Comparison of ENCODE assay signal across 19 mouse cellular contexts in the genomic region with DNA sequence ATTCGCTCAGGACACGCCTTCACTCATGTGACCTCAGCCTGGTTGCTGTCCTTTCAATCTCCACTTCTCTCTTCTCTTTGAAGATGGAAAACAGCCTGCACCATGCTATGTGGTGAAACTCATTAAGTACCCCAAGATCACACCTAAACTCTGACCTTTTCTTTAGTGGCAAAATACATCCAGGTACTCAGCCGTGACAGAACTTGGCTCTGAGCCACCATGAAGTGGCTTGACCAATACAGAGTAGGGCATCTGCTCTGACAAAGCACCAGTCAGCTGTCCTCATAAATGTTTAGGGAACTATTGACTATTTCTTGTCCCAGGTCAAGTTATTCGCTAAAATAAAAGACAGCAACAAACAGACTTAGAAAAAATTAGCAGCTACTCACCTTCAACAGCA.
DNase-seq lines count a peak whose midpoint lies in the region; ATAC-seq and TF ChIP-seq lines count a peak whose summit lies in the region.
"Had no signal": no experiment of that assay in that cellular context is flagged by ENCODE, and none has a peak within 500 bp of the region (broad histone marks: within the 10 kb centered on the region; RNA-seq: fewer than 3 reads in every experiment).

No protein-coding gene starts in this region.

- no peaks in the 10 kb centered on the region for H3K27me3 ChIP-seq in heart, embryonic 15.5 days
- no peaks in the 10 kb centered on the region for H3K27me3 ChIP-seq in E14TG2a.4 (ENCODE audit: insufficient read depth, low read length)
- no peaks in the 10 kb centered on the region for H3K27me3 ChIP-seq in kidney, embryonic 16.5 days (ENCODE audit: insufficient read depth, low read length)
- H3K27me3 ChIP-seq: neural tube, embryonic 15.5 days had no signal

- ATAC-seq in heart, embryonic 15.5 days (replicated peaks; ENCODE audit: insufficient number of reproducible peaks, insufficient read depth, low FRiP score, low read depth), result no peak
- peak; percentile 70 for ATAC-seq in kidney, embryonic 16.5 days (ENCODE audit: low FRiP score, low TSS enrichment)

- H3K9ac ChIP-seq in heart, embryonic 15.5 days, result no peak overlapping the region
- no peak overlapping the region for H3K9ac ChIP-seq in kidney, embryonic 16.5 days (replicated peaks; ENCODE audit: low read length)
- H3K9ac ChIP-seq: liver, embryonic 14.5 days; neural tube, embryonic 15.5 days had no signal

- H3K4me1 ChIP-seq in heart, embryonic 15.5 days (replicated peaks), result peaks cover 33% of the 10 kb centered on the region
- H3K4me1 ChIP-seq in E14TG2a.4 (replicated peaks; ENCODE audit: low read depth, low read length), result peaks cover 66% of the 10 kb centered on the region
- peaks cover 3% of the 10 kb centered on the region; the same call in 1 of the 2 replicates for H3K4me1 ChIP-seq in kidney, embryonic 16.5 days (ENCODE audit: insufficient read depth, low read length)
- H3K4me1 ChIP-seq: limb, embryonic 10.5 days had no signal

- no peak overlapping the region for H3K4me2 ChIP-seq in heart, embryonic 15.5 days
- no peak overlapping the region for H3K4me2 ChIP-seq in kidney, embryonic 16.5 days (replicated peaks; ENCODE audit: low read depth, low read length)
- H3K4me2 ChIP-seq: neural tube, embryonic 15.5 days had no signal

- H3K27ac ChIP-seq in heart, embryonic 15.5 days, result peak overlapping the region; percentile 7; the same call in 1 of the 2 replicates
- no peak overlapping the region for H3K27ac ChIP-seq in kidney, embryonic 16.5 days (ENCODE audit: low read length)
- H3K27ac ChIP-seq: hindbrain, embryonic 10.5 days; limb, embryonic 10.5 days; liver, embryonic 14.5 days; midbrain, embryonic 10.5 days; neural tube, embryonic 15.5 days had no signal

- intact Hi-C loops in heart, postnatal 36 days (cut with DNase I), result no loop called here

- H3K4me3 ChIP-seq in heart, embryonic 15.5 days, result no peak overlapping the region
- H3K4me3 ChIP-seq in E14TG2a.4 (replicated peaks; ENCODE audit: low read length), result peak overlapping the region; percentile 13; the same call in 1 of the 2 replicates
- no peak overlapping the region for H3K4me3 ChIP-seq in kidney, embryonic 16.5 days (ENCODE audit: low read length)
- H3K4me3 ChIP-seq: heart, embryonic 10.5 days; hindbrain, embryonic 10.5 days; limb, embryonic 10.5 days; midbrain, embryonic 10.5 days; neural tube, embryonic 15.5 days had no signal

- 65% methylated on average over 4 of the region's 4 CpGs for WGBS in heart, embryonic 15.5 days
- WGBS in kidney, embryonic 16.5 days, result 59% methylated on average over 4 of the region's 4 CpGs

- H3K36me3 ChIP-seq in heart, embryonic 15.5 days, result peaks cover 24% of the 10 kb centered on the region
- peaks cover 35% of the 10 kb centered on the region for H3K36me3 ChIP-seq in E14TG2a.4 (ENCODE audit: insufficient read depth, low read length)
- H3K36me3 ChIP-seq in kidney, embryonic 16.5 days (ENCODE audit: insufficient read depth, low read length), result peaks cover 18% of the 10 kb centered on the region; the same call in 1 of the 2 replicates
- H3K36me3 ChIP-seq: G1E had no signal

- no peaks in the 10 kb centered on the region for H3K9me3 ChIP-seq in heart, embryonic 15.5 days (replicated peaks)
- no peaks in the 10 kb centered on the region for H3K9me3 ChIP-seq in E14TG2a.4 (ENCODE audit: low read length)
- no peaks in the 10 kb centered on the region for H3K9me3 ChIP-seq in kidney, embryonic 16.5 days (ENCODE audit: low read length)
- H3K9me3 ChIP-seq: G1E; heart, embryonic 10.5 days; hindbrain, embryonic 10.5 days; limb, embryonic 10.5 days; midbrain, embryonic 10.5 days; neural tube, embryonic 15.5 days had no signal

- TF ChIP-seq CTCF in E14TG2a.4 (conservative IDR thresholded peaks at IDR 0.05; ENCODE audit: low read length), result no peak

- DNase-seq in heart, postnatal 36 days, result no peak
- peak; percentile 17 for DNase-seq in NIH3T3 (ENCODE audit: low read depth)
- DNase-seq in left cerebral cortex, adult 18-20 months (ENCODE audit: low spot score in 2 of 2), result no peak
- DNase-seq in testis, postnatal 14 days (ENCODE audit: low spot score), result no peak
- no peak for DNase-seq in right cerebral cortex, postnatal 36 days (ENCODE audit: low spot score in 2 of 2)
- DNase-seq: adrenal gland, adult 8-10 months; cerebellum, adult 11-12 months; lung, postnatal 10 days; thymus, adult 18-20 months had no signal
